Mouse (Mus musculus) embryonic facial prominence, embryonic 12.5 days (tissue): Measurements from ENCODE around the gene Mup17. TPM values are rescaled to one million over a fixed set of nuclear protein-coding genes. Genes with fewer than 3 reads are reported as not detected.
"Not testable (repeated sequence)": the region's sequence is repeated elsewhere in the genome, so short reads cannot be mapped to it uniquely, and the experiment has no call there.

Experiments used
- ATAC-seq: fragments of 200-750 bp; cut with Nextera tagmentation; 2 replicates; pipeline ENCODE4 v1.8.0; 2017; ENCODE audit not compliant: insufficient number of reproducible peaks, insufficient read depth, low FRiP score, low TSS enrichment
- H3K27ac ChIP-seq: fragments of 300-500 bp; sonication (generic); 2 replicates; pipeline ENCODE4 v1.5.1; 2016; ENCODE audit warnings: mild to moderate bottlenecking
- H3K27me3 ChIP-seq: fragments of 300-500 bp; sonication (generic); 2 replicates; pipeline ENCODE4 v1.6.1; 2016; ENCODE audit warnings: mild to moderate bottlenecking, moderate library complexity
- H3K36me3 ChIP-seq: fragments of 300-500 bp; sonication (generic); 2 replicates; pipeline ENCODE4 v1.6.1; 2016; ENCODE audit warnings: mild to moderate bottlenecking
- H3K4me1 ChIP-seq: fragments of 300-500 bp; sonication (generic); 2 replicates; pipeline ENCODE4 v1.6.1; 2016
- H3K4me2 ChIP-seq: fragments of 300-500 bp; sonication (generic); replicated peaks from 2 replicates; pipeline ENCODE4 v1.6.1; 2016; ENCODE audit warnings: mild to moderate bottlenecking, moderate library complexity
- H3K4me3 ChIP-seq: fragments of 300-500 bp; sonication (generic); 2 replicates; pipeline ENCODE4 v1.5.1; 2016; ENCODE audit warnings: mild to moderate bottlenecking
- H3K9ac ChIP-seq: fragments of 300-500 bp; sonication (generic); 2 replicates; pipeline ENCODE4 v1.6.1; 2016; ENCODE audit warnings: mild to moderate bottlenecking, moderate library complexity
- H3K9me3 ChIP-seq: fragments of 300-500 bp; sonication (generic); 2 replicates; pipeline ENCODE4 v1.6.1; 2016; ENCODE audit warnings: mild to moderate bottlenecking, moderate library complexity
- WGBS: fragments of 180-500 bp; shearing (Covaris S2); methylation state at CpG from one replicate; pipeline ENCODE4 v1.1.7; 2016; 5-methylcytosine and 5-hydroxymethylcytosine counted together
- polyA plus RNA-seq: library from polyadenylated mRNA; unstranded; fragments of >200 nt; fragmentation: Nextera tagmentation; extraction: Ambion mirVana; gene quantifications from 2 replicates; pipeline ENCODE4 v1.2.1, GENCODE M21; 2016

The Mup17 gene
- polyA plus RNA-seq = not detected in 2 replicates

DNA sequence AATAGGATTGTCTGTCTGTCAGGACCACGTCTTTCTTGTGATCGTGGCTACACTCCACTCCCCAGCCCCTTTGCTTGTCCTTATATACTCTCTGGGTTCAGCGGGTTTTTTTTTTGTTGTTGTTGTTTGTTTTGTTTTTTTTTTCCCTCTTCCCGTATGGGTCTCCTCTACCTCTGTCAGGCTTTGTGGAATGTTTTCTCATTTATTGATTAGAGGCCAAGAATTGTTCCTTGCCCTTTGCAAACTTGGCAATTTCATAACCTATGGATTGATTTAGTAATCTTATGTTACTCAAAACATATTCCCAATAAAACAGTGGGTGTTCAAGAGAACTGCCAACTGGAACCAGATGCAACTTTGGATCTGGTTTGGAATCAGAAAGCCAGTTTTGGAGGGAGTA lies at the start of gene Mup17:
Gene Mup17, minus strand, starts transcription at position 101 of the 400 bp plus-strand sequence.
- not testable (repeated sequence) for H3K4me3 ChIP-seq, H3K4me2 ChIP-seq, H3K27ac ChIP-seq, H3K27me3 ChIP-seq, H3K9ac ChIP-seq, ATAC-seq, H3K4me1 ChIP-seq, H3K9me3 ChIP-seq, H3K36me3 ChIP-seq
- WGBS = 69% methylated on average over 4 of the region's 4 CpGs

DNA sequence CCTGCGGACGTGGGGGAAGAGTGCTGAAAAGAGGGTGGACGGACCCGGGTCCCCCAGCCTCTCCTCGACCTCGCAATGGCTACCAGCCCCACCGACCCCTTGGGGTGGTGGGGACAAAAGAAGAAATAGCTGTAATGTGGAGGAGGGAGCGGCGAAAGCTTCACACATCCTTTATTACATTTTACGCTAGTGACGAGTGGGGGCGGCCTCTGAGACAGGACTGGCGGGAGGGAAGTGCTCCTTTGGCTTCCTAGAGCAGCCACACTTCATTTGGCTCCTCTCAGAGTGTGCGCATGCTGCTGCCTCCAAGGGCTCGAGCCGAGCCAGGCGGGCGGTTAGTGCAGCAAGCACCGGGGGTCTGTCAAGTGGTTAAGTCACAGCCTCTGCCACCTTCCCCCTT lies 24.1 kb downstream of the Mup17 start:
- H3K4me3 ChIP-seq, H3K36me3 ChIP-seq, H3K27me3 ChIP-seq, H3K4me1 ChIP-seq, H3K9ac ChIP-seq, H3K9me3 ChIP-seq, ATAC-seq, H3K4me2 ChIP-seq, H3K27ac ChIP-seq: not testable (repeated sequence)
- 86% methylated on average over 19 of the region's 19 CpGs for WGBS

DNA sequence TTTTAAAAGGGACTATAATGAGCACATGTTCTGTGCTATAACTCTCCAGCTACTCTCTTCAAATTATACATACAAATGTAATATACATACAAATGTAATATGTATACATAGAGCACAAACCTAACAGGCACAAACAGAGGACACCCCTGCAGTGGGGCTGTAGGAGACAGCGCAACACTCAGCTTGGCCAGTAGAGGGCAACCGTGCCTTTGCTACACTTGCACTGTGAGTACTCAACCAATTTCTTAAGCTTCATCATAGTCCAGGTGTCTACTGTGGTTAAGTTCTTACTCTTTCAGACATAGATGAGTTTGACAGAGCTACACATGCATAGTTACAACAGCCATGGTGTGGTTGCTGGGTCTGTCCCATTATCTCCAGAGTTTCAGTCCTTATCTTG lies 39.8 kb downstream of the Mup17 start:
- H3K27ac ChIP-seq, H3K4me1 ChIP-seq, ATAC-seq, H3K4me3 ChIP-seq, H3K9ac ChIP-seq, H3K4me2 ChIP-seq, H3K36me3 ChIP-seq, H3K27me3 ChIP-seq, H3K9me3 ChIP-seq: not testable (repeated sequence)
- WGBS = 20% methylated on average over 2 of the region's 2 CpGs

Other genes starting within 250 kb of the Mup17 start
- not detected in 2 replicates for gene Mup15, start 156.1 kb downstream of the Mup17 start, polyA plus RNA-seq
- not detected in 2 replicates for gene Mup16, start 76.3 kb downstream of the Mup17 start, polyA plus RNA-seq
- gene Mup18, start 78.3 kb upstream of the Mup17 start, polyA plus RNA-seq = not detected in 2 replicates
- gene Mup19, start 186.4 kb upstream of the Mup17 start, polyA plus RNA-seq = not detected in 2 replicates
- not detected in 2 replicates for gene Mup5, start 239.4 kb upstream of the Mup17 start, polyA plus RNA-seq